Mouse (Mus musculus) heart, adult 11 months (tissue): ENCODE results near the gene Btbd11.

Experiments used
- DNase-seq: peaks from one replicate; pipeline ENCODE4 v3.0.0; 2022

Gene Btbd11

GRCm38 (mm10) chr10:85386605-85387218 lies at the start of gene Btbd11:
Gene Btbd11 (plus strand): TSS chr10:85386814.
- DNase-seq: peak; percentile 100

DNA sequence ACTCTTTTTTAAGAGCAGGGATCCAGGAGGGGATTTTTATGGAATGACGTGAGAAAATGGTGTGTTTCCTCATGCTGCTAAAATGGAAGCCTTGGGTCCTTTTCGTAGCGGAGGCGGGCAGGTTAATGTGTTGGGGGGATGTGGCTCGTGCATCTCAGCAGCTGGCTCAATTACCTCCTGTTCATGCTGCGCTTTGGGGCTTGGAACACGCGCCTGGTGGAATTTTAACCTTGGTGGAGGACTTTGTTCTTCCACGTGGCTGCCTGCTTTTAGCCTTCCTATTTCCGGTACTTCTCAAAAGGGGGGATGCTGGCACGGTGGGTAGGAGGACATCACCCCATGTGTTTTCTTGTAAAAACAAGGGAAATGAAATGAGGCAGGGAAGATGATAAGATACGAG lies 47.9 kb upstream of the Btbd11 start:
- peak; percentile 57 for DNase-seq

DNA sequence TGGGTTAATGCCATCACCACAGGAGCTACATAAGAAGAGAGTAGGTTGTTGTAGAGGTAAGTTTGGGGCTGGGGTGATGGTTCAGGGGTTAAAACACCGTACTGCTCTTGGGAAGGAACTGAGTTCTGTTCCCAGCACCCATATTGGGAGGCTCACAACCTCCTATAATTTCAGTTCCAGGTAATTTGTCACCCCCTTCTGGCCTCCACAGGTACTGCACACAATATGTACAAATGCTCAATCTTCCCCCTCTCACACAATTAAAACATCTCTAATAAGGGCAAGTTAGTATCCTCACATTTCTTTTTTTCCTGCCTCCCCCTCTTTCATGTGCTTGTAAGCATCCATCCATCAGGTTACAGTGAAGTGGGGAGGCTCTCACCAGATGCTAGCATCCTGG lies 44.7 kb upstream of the Btbd11 start:
- DNase-seq: peak; percentile 14

- DNase-seq: no peak
These were observed 39.4 kb upstream of the Btbd11 start for GRCm38 (mm10) chr10:85347171-85347570.

DNA sequence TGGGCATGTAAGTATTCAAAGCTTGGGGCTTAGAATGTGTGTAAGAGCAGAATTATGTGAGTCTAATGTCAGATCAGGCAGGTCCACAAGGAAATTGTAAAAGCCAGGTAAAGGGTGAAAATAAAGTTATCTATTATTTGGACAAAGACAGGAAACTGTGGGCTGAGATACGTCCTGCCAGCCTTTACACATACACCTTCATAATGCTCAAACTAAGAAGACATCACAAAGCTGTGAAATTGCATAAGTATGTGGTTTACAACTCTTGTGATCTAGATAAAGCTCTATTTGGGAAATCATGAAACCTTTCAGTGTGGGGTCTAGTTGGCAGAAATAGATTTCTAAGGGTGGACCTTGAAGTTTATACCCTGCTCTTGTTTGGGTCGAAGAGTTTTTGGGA lies 34.1 kb upstream of the Btbd11 start:
- no peak for DNase-seq

GRCm38 (mm10) chr10:85354270-85354669 lies 32.3 kb upstream of the Btbd11 start:
- DNase-seq: no peak

DNA sequence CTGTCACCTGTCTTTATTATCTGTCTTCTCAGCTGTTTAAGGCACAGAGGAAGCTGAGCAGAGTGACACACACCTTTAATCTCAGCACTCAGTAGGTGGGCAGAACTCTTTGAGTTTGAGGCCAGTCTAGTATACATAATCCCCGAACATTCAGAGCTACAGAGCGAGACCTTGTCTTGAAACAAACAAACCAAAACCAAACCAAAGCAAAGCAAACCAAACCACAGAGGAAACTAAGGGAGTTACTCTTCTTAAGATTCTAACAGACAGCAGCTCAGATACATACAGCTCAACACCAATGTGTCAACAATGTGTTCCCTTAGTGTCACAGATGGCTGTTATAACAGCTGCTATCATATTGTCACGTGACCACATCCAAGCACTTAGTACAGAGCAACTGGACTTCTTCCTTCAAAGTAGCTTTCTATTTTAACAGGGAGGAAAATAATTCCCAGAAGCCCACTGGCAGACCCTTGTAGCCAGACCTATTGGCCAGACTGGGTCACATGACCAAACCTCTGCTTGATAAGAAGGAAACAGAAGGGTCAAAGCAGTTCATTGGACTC lies 27.0 kb upstream of the Btbd11 start:
- no peak for DNase-seq

DNA sequence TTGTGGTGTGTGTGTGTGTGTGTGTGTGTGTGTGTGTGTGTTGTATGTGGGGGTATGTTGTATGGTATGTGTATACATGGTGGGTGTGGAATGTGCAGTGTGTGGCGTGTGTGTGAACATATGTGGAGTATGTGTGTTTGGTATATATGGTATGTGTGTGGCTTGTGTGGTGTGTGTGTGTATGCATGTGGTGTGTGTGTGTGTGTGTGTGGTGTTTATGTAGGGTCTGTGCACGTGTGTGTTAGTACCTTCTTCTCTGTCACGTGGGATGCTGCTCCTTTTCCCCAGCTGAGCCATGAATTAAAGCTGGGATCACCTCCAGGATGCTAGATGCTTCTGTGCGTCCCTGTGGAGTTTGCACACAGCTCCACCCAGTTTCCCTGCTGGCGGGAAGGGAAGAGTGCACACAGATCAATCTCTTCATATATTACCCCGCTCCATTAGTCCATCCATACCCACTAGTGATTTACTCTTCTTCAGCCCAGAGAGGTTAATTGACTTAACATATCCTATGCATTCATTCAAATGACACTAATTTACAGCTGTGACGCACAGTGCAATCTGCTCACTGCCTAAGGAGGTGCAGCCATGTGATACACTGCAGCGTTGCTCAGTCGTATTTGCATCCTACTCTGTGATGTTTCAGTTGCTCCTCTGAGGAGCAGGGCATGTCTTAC lies 23.7 kb upstream of the Btbd11 start:
- no peak for DNase-seq

DNA sequence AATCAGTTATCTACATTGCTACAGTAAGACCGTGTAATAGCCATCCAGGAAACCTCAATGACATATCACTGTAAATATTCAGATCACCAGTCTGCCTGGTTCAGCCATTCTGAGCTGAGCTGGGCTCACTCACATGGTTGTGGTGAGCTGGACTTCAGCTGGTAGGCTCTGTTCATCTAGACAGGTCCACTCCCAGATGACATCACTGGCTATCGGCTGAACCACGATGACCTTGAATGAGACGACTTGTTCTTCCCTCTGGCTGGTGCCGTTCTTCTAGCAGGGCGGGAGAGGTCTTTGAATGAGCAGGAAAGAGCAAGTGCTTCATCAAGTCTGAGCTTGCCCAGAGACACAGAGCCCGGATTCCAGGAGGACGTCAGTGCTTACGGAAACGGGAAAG lies 19.7 kb upstream of the Btbd11 start:
- no peak for DNase-seq

DNA sequence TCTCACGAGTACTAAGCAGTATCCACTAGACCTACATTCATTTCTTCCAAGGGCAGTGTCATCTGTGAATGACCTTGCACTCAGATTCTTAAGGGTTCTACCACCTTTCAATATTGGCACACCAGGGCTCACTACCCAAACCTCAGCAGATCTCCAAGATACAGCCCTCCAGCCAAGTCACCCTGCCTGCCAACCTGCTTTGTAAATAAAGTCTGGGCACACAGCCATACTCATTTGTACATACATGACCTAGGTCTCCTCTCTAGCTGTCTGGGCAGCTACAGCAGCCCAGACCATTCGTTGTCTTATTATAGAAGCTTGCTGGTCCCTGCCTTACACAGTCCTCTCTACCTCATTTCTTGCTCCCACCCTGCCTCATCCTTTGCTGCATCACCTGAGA lies 15.3 kb upstream of the Btbd11 start:
- DNase-seq: peak; percentile 92

DNA sequence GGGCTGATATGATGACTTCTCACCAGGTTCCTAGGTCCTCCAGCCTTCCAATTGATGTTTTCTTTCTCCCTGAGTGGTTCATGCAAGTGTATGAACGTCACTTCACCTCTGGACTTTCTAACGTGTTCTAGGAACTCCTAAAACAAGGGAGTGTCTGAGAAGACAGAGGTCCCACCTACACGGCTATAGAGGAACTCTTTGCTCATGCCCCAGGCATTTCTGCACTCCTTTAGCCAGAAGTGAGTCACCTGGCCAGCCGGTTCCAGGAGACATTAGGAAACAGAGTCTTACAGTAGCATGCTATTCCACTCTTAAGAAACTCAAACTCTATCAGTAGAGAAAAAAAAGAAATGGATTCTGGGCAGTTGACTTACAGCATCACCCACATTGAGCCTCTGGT lies 14.5 kb upstream of the Btbd11 start:
- DNase-seq: no peak

- no peak for DNase-seq
These were observed 7.6 kb upstream of the Btbd11 start for GRCm38 (mm10) chr10:85378972-85379371.

DNA sequence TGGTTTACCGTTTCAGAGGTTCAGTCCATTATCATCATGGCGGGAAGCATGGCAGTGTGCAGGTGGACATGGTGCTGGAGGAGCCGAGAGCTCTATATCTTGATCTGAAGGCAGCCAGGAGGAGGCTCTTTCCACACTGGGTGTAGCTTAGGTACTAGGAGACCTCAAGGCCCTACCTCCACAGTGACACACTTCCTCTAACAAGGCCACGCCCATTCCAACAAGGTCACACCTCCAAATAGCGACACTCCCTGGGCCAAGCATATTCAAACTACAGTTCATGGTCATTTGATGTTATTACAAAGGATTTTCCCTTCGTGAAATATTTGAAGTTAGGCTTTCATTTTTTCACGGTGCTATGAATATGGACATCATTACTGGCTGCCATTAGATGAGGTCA lies 3.6 kb upstream of the Btbd11 start:
- DNase-seq: no peak

DNA sequence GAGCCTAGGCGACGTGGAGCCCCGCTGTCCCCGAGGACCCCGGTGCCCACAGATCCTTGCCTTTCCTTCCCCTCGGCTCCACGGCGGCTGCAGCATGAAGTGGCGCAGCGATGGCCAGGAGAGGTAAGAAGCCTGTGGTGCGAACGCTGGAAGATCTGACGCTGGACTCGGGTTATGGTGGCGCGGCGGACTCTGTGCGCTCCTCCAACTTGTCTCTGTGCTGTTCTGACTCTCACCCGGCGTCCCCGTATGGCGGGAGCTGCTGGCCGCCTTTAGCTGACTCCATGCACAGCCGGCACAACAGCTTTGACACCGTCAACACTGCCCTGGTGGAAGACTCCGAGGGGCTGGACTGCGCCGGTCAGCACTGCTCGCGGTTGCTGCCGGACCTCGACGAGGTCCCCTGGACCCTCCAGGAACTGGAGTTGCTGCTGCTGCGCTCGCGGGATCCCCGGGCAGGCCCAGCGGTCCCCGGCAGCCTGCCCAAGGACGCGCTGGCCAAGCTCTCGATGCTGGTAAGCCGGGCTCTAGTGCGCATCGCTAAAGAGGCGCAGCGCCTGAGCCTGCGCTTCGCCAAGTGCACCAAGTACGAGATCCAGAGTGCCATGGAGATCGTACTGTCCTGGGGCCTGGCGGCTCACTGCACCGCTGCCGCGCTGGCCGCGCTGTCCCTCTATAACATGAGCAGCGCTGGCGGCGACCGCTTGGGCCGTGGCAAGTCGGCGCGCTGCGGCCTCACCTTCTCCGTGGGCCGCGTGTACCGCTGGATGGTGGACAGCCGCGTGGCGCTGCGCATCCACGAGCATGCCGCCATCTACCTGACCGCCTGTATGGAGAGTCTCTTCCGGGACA lies 831 bp downstream of the Btbd11 start:
- DNase-seq: peak; percentile 91

- DNase-seq: peak; percentile 91
These were observed 1.6 kb downstream of the Btbd11 start for GRCm38 (mm10) chr10:85388071-85388750.

- peak; percentile 90 for DNase-seq
These were observed 2.1 kb downstream of the Btbd11 start for GRCm38 (mm10) chr10:85388751-85389115.

- no peak for DNase-seq
These were observed 2.9 kb downstream of the Btbd11 start for GRCm38 (mm10) chr10:85389286-85390139.

GRCm38 (mm10) chr10:85393016-85393415 lies 6.4 kb downstream of the Btbd11 start:
- peak; percentile 68 for DNase-seq

DNA sequence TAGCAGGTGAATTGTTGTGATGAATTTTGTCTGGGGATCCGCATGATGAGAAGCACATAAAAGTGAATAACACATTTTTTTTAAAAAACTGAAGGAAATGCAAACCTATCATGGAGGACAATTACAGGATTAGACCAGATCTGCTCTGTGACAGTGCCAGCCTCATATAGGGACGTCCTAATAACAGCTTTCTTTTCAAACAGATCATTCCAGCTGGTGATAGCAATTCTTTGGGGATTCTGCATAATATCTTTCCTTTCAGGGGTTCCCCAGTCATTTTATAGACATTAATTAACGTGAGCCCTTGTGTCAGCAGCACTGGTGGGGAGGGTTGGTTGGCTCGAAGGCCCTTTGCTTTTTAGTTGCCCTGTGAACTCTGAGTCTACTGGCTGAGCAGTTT lies 7.9 kb downstream of the Btbd11 start:
- peak; percentile 44 for DNase-seq

GRCm38 (mm10) chr10:85411120-85411519 lies 24.5 kb downstream of the Btbd11 start:
- no peak for DNase-seq

DNA sequence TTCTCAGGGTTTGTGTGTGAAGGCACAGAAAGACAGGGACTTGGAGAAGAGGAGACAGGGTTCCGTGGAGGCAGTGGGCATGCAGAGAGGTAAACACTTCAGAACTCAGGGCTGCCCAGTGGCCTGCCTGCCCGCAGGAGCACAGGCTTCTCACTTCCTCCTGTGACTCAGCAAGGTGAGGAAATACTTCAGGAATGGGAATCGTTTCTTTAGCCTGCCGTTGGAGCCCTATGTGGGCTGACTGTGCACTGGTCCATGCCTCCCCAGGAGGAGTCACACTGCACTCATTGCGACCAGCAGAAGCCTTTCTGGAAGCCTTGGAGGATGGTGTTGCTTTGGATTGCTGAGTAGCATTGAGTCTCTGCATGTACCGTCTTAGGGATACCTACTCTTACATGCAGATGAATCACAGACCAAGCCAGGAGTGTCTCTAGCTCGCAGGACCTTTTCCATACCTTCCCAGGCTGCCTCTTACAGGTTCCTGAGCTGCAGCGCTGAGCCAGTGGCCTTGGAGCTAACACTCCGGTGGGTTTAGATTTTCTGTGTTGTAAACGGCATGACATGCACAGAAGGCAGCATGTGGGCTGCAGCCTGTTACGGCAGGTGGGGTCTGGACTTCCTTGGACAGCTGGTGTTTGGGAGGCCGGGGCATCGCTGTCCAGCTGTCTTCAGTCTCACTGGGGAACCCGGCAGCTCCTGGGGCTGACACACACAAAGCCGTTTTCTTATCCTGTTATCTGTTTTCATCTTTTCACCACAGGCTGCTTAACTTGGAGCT lies 34.4 kb downstream of the Btbd11 start:
- no peak for DNase-seq
